Mouse (Mus musculus) heart, embryonic 14.5 days (tissue): Measurements from ENCODE around the gene Nop16. TPM values are rescaled to one million over a fixed set of nuclear protein-coding genes. Genes with fewer than 3 reads are reported as not detected.
"Not testable (repeated sequence)": the region's sequence is repeated elsewhere in the genome, so short reads cannot be mapped to it uniquely, and the experiment has no call there.

ENCODE experiments used
- ATAC-seq: fragments of 200-750 bp; cut with Nextera tagmentation; 2 replicates; pipeline ENCODE4 v1.8.0; 2017; ENCODE audit warnings: low read depth, moderate TSS enrichment; ENCODE audit not compliant: insufficient number of reproducible peaks, insufficient read depth, low FRiP score
- H3K27ac ChIP-seq, 2 experiments: fragments of 200-500 bp in 1 of 2; fragments of 300-500 bp in 1 of 2; sonication (generic) in 1 of 2; replicated peaks in 1 of 2; 2 replicates each; pipeline ENCODE4 v1.5.1; 2012 to 2014; ENCODE audit warnings: low read depth in 2 of 2, low read length in 2 of 2, control low read depth in 1 of 2, mild to moderate bottlenecking in 1 of 2, mixed read lengths in 1 of 2; ENCODE audit not compliant: control insufficient read depth in 1 of 2, insufficient read depth in 1 of 2
- H3K27me3 ChIP-seq: fragments of 300-500 bp; sonication (generic); 2 replicates; pipeline ENCODE4 v1.6.1; 2014; ENCODE audit warnings: mild to moderate bottlenecking, low read length, control low read depth; ENCODE audit not compliant: control insufficient read depth, insufficient read depth
- H3K36me3 ChIP-seq: fragments of 300-500 bp; sonication (generic); 2 replicates; pipeline ENCODE4 v1.6.1; 2014; ENCODE audit warnings: mild to moderate bottlenecking, control low read depth, low read length, mixed read lengths; ENCODE audit not compliant: control insufficient read depth, insufficient read depth
- H3K4me1 ChIP-seq, 2 experiments: fragments of 200-500 bp in 1 of 2; fragments of 300-500 bp in 1 of 2; sonication (generic) in 1 of 2; 2 replicates each; pipeline ENCODE4 v1.6.1; 2012 to 2014; ENCODE audit warnings: low read length in 2 of 2, control low read depth in 1 of 2, mixed read lengths in 1 of 2; ENCODE audit not compliant: control insufficient read depth in 2 of 2, insufficient read depth in 2 of 2
- H3K4me2 ChIP-seq: fragments of 300-500 bp; sonication (generic); 2 replicates; pipeline ENCODE4 v1.6.1; 2014; ENCODE audit warnings: mild to moderate bottlenecking, low read length
- H3K4me3 ChIP-seq, 2 experiments: fragments of 200-500 bp in 1 of 2; fragments of 300-500 bp in 1 of 2; sonication (generic) in 1 of 2; 2 replicates each; pipeline ENCODE4 v1.5.1; 2012 to 2014; ENCODE audit warnings: low read length in 2 of 2, mild to moderate bottlenecking in 2 of 2, control low read depth in 1 of 2, low read depth in 1 of 2, moderate library complexity in 1 of 2; ENCODE audit not compliant: control insufficient read depth in 1 of 2, insufficient read depth in 1 of 2
- H3K9ac ChIP-seq: fragments of 300-500 bp; sonication (generic); 2 replicates; pipeline ENCODE4 v1.6.1; 2014; ENCODE audit warnings: mild to moderate bottlenecking, low read length
- H3K9me3 ChIP-seq: fragments of 300-500 bp; sonication (generic); 2 replicates; pipeline ENCODE4 v1.6.1; 2016; ENCODE audit warnings: low read length, control low read depth; ENCODE audit not compliant: control insufficient read depth
- WGBS: fragments of 180-500 bp; shearing (Covaris S2); extraction: QIAGEN DNeasy Blood & Tissue Kit; methylation state at CpG from one replicate; pipeline ENCODE4 v1.1.7; 2014; 5-methylcytosine and 5-hydroxymethylcytosine counted together
- polyA plus RNA-seq: library from polyadenylated mRNA; unstranded; fragments of >200 nt; fragmentation: Nextera tagmentation; extraction: Ambion mirVana; gene quantifications from 2 replicates; pipeline ENCODE4 v1.2.1, GENCODE M21; 2014

Nop16 gene
- polyA plus RNA-seq, 1 experiment from 2014 or later = 46.5 TPM

DNA sequence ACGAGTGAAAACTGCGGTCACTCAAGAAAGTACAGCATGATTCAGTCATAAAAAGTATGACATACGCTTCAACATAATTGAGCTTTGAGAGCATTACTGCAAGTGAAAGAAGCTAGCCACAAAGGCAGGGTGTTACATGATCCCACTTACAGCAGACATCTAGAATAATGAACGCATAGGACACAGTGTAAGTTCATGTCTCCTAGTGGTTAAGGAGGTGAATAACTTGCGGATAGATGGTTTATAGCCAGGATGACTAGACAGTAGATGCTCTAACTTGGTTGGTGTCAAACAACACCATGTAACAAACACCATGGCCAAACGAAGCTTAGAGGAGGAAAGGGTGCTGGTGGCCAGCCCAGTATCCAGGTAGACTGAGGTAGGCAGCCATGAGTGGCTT is 27.1 kb upstream of the Nop16 start:
- no peaks in the 10 kb centered on the region for H3K9me3 ChIP-seq
- 0 out of 4 replicates have a peak, but pooled peaks cover 0 to 3% of the 10 kb centered on the region in 2 experiments for H3K4me1 ChIP-seq
- no peaks in the 10 kb centered on the region for H3K36me3 ChIP-seq
- H3K27me3 ChIP-seq = no peaks in the 10 kb centered on the region
- no peak overlapping the region for H3K9ac ChIP-seq
- ATAC-seq = no peak
- no peak overlapping the region for H3K4me2 ChIP-seq
- H3K4me3 ChIP-seq = no peak overlapping the region
- 59% methylated on average over 6 of the region's 6 CpGs for WGBS
- H3K27ac ChIP-seq = no peak overlapping the region

DNA sequence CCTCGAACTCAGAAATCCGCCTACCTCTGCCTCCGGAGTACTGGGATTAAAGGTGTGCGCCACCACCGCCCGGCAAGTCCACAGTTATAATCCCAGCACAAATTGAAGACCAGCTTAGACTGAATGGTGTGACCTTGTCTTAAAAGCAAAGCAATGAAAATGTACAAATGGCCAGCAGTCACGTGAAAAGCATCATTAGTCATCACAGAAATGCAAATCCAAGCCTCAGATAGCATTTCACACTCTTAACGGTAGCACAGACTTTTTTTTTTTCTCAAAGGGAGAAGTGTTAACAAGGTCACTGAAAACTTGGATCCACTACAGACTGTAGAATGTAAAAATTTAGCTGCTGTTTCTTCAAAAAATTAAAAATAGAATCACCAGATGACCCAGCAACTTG is 26.4 kb upstream of the Nop16 start:
- Histone ChIP-seq H3K4me2 (no peak overlapping the region), H3K27me3 (no peaks in the 10 kb centered on the region), H3K4me1 (peaks cover 2% of the 10 kb centered on the region in 2 experiments; a peak in 1 of 4 replicates), H3K36me3 (no peaks in the 10 kb centered on the region), H3K9me3 (no peaks in the 10 kb centered on the region), H3K27ac (no peak overlapping the region), H3K9ac (no peak overlapping the region), H3K4me3 (no peak overlapping the region)
- ATAC-seq = no peak
- WGBS = 71% methylated on average over 8 of the region's 8 CpGs

DNA sequence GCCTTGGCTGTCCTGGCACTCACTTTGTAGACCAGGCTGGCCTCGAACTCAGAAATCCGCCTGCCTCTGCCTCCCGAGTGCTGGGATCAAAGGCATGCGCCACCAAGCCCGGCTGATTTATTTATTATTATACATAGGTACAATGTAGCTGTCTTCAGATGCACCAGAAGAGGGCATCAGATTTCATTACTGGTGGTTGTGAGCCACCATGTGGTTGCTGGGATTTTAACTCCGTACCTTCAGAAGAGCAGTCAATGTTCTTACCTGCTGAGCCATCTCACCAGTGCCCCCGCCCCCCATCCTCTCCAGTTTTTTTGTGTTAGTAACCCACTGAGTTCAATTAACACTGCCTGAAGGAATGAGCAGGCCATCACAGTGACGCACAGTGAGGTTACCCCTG is 23.3 kb upstream of the Nop16 start:
- H3K4me2 ChIP-seq, ATAC-seq, H3K27ac ChIP-seq, H3K27me3 ChIP-seq, H3K9me3 ChIP-seq, H3K36me3 ChIP-seq, H3K4me3 ChIP-seq, H3K9ac ChIP-seq: not testable (repeated sequence)
- WGBS = 82% methylated on average over 8 of the region's 8 CpGs
- peaks cover 8 to 21% of the 10 kb centered on the region in 2 experiments for H3K4me1 ChIP-seq

DNA sequence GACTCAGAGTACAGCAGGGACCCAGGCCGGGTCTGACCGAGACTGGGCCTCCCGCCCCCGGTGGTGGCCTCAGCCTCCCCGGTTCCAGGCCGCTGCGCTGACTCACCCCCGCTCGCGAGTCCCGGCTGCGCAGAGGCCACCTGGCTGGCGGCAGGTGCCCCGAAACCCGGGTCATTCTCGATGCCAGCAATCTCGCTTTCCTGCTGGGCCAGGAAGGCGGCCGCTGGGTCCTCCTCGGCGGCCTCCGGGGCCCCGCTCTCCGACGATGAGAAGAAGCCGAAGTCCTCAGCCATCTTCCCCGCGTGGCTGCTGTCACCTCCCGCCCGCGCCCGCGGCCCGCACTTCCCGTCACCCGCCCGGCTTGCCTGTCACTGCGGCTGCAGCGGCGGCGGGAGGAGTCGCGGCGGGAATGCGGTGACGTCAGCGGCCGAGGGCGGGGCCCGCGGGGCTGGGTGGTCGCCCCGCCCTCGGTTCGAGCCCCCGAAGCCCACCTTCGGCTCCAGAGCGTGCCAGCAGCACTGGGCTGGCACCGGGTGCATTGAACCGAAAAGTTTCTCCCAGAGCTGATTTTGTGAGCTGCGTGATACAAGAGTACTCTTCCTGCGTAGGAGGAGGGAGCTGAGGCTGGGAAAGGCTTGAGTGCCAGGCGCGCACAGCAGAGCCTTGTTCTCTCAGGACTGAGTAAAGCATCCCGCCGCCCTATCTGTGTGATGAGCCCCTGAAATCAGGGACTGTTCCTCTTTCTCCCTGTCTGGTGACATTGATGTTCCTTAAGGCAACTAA is 21.3 kb upstream of the Nop16 start, which contains the start of gene Cltb:
Gene Cltb (minus strand): TSS at position 373 of the 783 bp plus-strand sequence.
- peak; percentile 60 for ATAC-seq
- H3K4me2 ChIP-seq = peak within 1 kb of the TSS; percentile 90
- H3K36me3 ChIP-seq = no peaks in the 10 kb centered on the region
- WGBS = under 1% methylated on average over 62 of the region's 66 CpGs
- H3K9me3 ChIP-seq = no peaks in the 10 kb centered on the region
- peaks cover 8 to 21% of the 10 kb centered on the region in 2 experiments for H3K4me1 ChIP-seq
- H3K9ac ChIP-seq = peak within 1 kb of the TSS; percentile 82
- H3K4me3 ChIP-seq = peak within 1 kb of the TSS; percentile 67 to 68
- H3K27ac ChIP-seq = peak within 1 kb of the TSS; percentile 3 to 6; a peak in 2 of 4 replicates
- H3K27me3 ChIP-seq = no peaks in the 10 kb centered on the region

DNA sequence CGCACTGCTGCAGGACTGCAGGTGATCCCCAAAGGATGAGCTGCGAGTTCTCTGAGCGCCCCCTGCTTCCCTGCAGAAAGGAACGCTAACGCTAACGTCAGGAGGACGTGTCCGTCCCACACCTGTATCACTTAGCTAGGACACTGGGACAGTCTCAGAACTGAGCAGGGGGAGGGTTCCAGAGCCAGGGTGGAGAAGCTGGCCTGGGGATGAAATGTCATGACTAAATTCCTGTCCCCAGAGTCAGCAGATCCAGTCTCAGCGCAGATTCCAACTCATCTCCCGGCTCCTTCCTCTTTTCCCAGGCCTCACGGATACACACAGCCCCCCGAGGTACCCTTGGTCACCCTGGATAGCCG is 20.7 kb upstream of the Nop16 start:
- Histone ChIP-seq H3K4me3 (peak overlapping the region; percentile 67 to 68), H3K36me3 (peaks cover 3% of the 10 kb centered on the region; the same call in 1 of the 2 replicates), H3K27me3 (no peaks in the 10 kb centered on the region), H3K4me2 (peak overlapping the region; percentile 90), H3K9me3 (no peaks in the 10 kb centered on the region), H3K27ac (peak overlapping the region; percentile 3 to 6; a peak in 1 of 4 replicates), H3K4me1 (peaks cover 8 to 21% of the 10 kb centered on the region in 2 experiments), H3K9ac (peak overlapping the region; percentile 82)
- 15% methylated on average over 13 of the region's 13 CpGs for WGBS
- ATAC-seq = no peak

DNA sequence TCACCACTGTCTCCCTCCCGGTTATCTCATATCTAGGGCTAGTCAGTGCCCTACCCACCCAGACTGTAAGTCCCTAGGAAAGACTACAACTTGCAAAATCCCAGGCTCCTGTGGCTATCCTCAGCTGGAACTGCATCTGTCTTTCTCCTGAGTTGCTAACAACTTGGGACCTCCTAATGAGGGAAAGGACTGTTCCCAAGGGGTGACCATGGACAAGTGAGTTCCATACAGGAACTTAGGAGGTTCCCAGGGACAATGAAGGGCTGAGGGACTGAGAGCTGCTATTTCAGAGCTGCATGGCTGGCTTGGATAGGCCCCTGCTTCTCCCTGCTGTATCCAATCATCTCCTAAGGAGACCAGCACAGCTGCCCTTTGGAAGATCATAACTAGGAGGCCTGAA is 19.4 kb upstream of the Nop16 start:
- H3K4me2 ChIP-seq = peak overlapping the region; percentile 21; the same call in 1 of the 2 replicates
- H3K27me3 ChIP-seq = no peaks in the 10 kb centered on the region
- H3K4me1 ChIP-seq = peaks cover 8 to 21% of the 10 kb centered on the region in 2 experiments
- peak overlapping the region; percentile 16; the same call in 1 of the 2 replicates for H3K9ac ChIP-seq
- H3K9me3 ChIP-seq = no peaks in the 10 kb centered on the region
- H3K36me3 ChIP-seq = peaks cover 9% of the 10 kb centered on the region; the same call in 1 of the 2 replicates
- no peak overlapping the region for H3K4me3 ChIP-seq
- 11% methylated on average over 1 of the region's 1 CpGs for WGBS
- 0 out of 4 replicates have a peak overlapping the region, but pooled peaks of 1 of the 2 experiments have one; percentile 34 for H3K27ac ChIP-seq
- ATAC-seq = no peak

DNA sequence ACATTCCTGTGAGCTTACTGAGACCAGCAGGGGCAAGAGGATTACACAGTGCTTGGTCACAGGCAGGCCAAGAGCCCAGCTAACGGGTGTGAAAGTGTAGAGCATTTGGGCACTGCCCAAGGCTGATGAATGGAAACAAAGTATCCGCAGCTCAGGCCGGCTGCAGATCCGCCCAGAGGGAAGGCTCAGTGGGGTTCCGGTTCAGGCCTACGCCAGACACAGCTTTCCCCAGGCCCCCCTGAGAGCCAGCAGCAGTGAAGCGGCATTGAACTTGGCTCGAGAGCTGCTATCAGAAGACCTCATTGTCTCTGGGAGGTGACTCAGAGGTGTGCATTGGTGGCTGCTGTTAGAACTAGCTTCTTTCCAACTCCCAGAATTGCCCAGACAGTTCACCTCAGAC is 18.8 kb upstream of the Nop16 start:
- peaks cover 8 to 21% of the 10 kb centered on the region in 2 experiments for H3K4me1 ChIP-seq
- WGBS = 23% methylated on average over 8 of the region's 8 CpGs
- no peak for ATAC-seq
- H3K4me2 ChIP-seq = peak overlapping the region; percentile 21
- peaks cover 9% of the 10 kb centered on the region; the same call in 1 of the 2 replicates for H3K36me3 ChIP-seq
- H3K4me3 ChIP-seq = no peak overlapping the region
- H3K9me3 ChIP-seq = no peaks in the 10 kb centered on the region
- H3K9ac ChIP-seq = 0 out of 2 replicates have a peak overlapping the region, but pooled peaks have one; percentile 7
- H3K27ac ChIP-seq = no peak overlapping the region
- no peaks in the 10 kb centered on the region for H3K27me3 ChIP-seq
